Mouse (Mus musculus): ENCODE results near the gene Etnppl. TPM values are rescaled to one million over a fixed set of nuclear protein-coding genes. Genes with fewer than 3 reads are reported as not detected.
A peak's percentile ranks its signal among the peaks of the same experiment; 100 is the strongest.

Gene Etnppl
- total RNA-seq (2021): 1 to 10 TPM; 6.7 to 9.3 TPM

DNA sequence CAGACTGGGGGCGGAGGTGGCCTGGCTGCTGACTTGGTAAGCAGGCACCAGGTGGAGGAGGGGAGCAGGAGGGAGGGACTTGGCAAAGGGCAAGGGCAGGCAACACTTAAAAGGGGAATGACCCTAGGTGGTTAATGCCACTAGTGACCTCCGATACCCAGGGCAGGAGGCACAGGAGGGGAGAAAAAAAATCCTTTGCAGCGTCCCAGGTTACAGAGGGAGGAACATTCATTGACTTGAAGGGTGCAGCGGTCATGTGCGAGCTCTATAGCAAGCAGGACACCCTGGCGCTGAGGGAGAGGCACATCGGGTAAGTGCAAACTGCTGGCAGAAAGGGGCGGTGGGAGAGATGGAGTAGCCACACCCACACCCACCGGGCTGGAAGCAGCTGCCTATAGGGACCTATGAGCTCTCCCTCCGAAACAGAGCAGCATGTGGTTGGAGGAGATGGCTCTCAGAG lies at the start of gene Etnppl:
Gene Etnppl, plus strand, starts transcription at position 10 of the 460 bp plus-strand sequence.
- DNase-seq (ENCODE audit: low spot score in 2 of 2): no peak
- intact Hi-C loops (cut with DNase I): no loop called here

DNA sequence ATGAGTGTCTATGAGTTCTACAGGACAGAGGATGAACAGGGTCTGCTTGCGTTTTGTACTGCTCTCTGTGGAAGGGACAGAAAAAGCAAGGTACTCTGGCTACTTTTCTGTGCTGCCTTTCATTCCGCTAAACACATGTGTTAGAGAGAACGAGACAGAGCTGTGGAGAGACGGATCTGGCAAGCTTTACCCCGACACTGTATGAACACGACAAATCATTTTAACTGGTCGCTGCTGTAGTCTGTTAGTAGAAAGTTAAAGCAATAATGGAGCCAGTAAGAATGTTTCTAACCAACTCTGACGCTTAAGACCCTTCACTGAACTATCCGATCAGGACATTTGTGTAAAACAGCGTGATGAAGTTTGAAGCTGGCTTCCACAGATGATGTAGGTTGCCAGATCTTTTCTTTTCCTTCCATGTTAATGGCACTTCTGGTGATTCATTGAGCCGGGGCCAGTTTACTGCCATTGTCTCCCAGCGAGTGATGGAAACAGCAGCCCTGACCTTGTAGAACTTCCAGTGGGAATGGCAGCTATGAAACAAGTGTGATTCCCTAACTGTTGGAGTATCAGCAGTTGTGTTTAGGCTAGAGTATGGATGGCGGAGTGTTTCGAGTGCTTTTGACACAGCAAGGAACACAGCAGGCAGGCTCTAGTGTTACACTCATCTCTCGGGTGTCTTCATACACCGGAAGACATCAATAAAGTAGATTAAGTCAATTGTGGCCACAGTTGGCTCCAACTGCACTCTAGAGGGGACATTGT lies 48.7 kb upstream of the Etnppl start:
- intact Hi-C loops (cut with DNase I): no loop called here

DNA sequence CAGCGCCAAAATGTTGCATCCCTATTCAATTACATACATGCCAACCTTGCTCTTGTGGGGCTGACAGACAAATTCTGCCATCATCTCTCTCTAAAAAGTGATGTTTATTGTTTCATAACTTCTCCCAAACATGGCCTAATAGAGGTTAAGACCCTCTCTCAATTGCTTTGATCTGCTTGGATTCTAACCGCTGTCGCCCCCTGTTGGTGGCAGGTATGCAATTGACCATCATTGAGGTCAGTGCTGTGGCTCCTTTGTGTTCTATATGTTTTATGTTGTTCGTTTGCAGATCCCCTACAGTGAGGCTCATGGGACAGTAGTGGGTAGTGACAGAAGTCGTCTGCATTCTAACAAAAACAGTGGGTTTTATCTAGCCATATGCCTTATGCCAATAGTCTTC lies 44.0 kb upstream of the Etnppl start:
- no peak for DNase-seq (ENCODE audit: low spot score in 2 of 2)
- intact Hi-C loops (cut with DNase I): no loop called here

More for the DNA sequence above, 48.7 kb upstream of the Etnppl start:
- DNase-seq (ENCODE audit: low spot score in 2 of 2): no peak

DNA sequence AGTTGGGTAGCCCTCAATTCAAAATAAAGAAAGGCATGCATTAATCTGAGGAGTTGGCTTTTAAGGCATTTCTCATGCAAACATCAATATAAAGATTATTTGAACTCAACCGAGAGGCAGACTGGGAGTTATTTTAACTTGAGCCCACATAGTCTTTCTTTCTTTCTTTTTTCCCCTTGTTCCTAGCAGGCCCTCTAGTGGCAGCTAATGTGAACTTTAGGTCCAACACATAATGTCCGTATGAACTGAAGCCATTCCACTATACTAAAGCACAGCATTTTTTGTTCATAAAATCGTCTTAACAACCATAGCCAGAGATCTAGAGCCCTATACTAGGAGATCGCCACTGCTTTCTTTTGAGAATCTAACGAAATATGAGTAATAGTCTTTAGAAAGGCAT lies 42.6 kb upstream of the Etnppl start:
- DNase-seq (ENCODE audit: low spot score in 2 of 2): peak; percentile 54 to 64
- intact Hi-C loops (cut with DNase I): loop anchor here (1.0 to 2.0 kb wide), 2 partner anchors 390 to 479 kb away; no protein-coding TSS in a partner anchor

DNA sequence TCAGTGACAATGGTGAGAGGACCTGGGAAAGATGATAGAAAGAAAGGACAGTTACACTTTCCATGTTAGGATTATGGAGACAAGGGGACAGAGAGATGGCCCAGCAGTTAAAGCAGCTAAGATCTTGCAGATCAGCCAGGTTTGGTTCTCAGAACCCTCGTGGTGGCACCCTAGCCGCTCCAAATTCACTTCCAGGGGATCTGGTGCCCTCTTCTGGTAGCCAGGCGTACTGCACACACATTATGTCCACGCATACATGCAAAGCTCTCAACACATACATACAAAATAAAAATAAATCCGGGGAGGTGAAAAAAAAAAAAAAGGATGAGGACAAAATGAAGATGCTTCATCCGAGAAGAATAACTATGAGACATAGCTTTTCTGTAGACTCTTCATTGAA lies 40.6 kb upstream of the Etnppl start:
- no peak for DNase-seq (ENCODE audit: low spot score in 2 of 2)
- intact Hi-C loops (cut with DNase I): no loop called here

DNA sequence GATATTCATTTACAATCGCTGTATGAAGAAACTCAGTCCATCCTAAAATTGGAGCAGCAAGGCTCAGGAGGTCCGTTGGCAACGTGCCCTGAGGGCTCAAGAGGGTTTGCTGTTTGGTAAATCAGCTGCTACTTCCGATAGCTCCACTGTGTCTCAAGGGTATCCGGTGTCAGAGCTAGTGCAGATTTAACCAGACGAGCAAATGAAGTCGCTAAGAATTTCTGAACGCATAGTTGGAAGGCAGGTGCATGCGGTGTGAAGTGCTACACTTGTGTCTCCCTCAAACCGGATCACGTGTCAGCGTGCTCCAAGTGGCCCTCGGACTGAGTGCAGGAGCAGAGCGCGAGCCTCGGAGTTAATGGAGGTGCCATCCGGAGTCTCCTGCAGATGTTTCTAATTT lies 37.7 kb upstream of the Etnppl start:
- intact Hi-C loops (cut with DNase I): no loop called here
- no peak for DNase-seq (ENCODE audit: low spot score in 2 of 2)

GRCm38 (mm10) chr3:130581577-130581976 lies 35.7 kb upstream of the Etnppl start:
- DNase-seq (ENCODE audit: low spot score in 2 of 2): no peak

DNA sequence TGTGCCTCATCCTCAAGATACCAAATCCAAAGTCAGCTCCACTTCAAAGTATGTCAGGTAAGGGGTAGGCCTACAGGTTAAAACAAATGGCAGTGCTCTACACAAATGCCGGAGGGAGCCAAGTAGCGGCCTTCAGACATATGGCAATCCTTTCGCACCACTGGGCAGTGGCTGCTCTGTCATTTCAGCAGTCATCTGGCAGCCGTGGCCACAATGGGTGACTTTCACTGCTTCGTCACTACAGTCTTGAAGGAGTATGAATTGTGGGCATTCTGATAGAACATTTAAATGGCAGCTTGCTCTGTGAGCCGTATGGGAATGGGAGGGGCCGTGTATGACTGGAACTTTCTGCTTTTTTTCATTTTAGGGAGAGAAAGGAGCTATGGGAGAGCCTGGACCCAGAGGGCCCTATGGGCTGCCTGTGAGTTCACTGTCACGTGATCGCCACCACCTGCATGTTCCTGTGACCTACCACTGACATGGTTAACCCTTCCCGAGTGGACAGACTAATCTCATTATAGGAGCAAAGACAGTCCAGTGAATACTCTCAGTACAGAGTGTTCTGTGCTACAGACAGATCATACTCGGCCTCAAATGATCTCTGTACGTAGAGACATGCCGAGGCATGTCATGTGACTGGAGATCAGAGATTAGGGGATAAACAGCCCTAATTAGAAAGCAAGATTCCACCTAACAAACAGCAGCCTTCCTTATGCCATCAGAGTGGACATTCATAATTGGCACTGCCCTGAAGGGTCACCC lies 34.2 kb upstream of the Etnppl start:
- intact Hi-C loops (cut with DNase I): no loop called here

More at GRCm38 (mm10) chr3:130581577-130581976, 35.7 kb upstream of the Etnppl start:
- intact Hi-C loops (cut with DNase I): no loop called here

DNA sequence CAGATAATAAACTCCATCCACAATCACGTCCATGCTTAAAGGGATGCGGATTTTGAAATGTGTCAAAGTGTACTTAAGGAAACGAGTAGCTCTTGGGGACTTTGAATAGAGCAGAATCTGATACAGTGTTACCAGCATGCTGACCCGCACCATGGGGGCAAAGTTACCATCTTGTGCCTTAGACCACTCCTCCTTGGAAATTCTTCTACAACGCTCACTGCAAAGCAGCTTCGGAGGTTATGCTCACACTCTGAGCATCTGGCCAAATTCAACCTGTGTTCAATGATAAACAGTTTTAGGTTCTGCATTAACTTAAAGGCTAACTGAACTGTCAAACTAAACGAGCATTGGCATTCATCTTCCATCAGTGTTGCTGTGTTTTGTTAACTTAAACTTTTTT lies 33.2 kb upstream of the Etnppl start:
- intact Hi-C loops (cut with DNase I): no loop called here

More for the DNA sequence above, 34.2 kb upstream of the Etnppl start:
- DNase-seq (ENCODE audit: low spot score in 2 of 2): no peak

DNA sequence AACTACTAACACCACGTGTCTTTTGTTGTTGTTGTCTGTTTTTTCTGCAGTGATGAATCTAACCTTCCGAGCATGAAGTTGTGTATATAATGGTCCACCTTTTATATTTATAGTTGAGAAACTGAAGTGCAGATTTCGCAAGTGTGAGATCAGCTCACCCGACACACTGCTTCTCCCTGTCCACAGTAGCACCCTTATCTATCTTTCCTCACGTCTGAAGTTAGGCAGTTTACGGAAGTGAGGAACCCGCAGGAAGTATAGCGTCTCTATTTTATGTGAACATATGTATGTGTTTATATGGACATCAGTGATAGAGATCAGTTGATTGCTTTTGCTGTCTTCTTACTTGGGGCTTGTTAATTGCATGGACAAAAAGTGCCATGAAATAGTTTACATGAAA lies 22.2 kb upstream of the Etnppl start:
- no peak for DNase-seq (ENCODE audit: low spot score in 2 of 2)
- intact Hi-C loops (cut with DNase I): no loop called here

More for the DNA sequence above, 33.2 kb upstream of the Etnppl start:
- no peak for DNase-seq (ENCODE audit: low spot score in 2 of 2)

GRCm38 (mm10) chr3:130601491-130601890 lies 15.8 kb upstream of the Etnppl start:
- intact Hi-C loops (cut with DNase I): no loop called here
- DNase-seq (ENCODE audit: low spot score in 2 of 2): no peak

DNA sequence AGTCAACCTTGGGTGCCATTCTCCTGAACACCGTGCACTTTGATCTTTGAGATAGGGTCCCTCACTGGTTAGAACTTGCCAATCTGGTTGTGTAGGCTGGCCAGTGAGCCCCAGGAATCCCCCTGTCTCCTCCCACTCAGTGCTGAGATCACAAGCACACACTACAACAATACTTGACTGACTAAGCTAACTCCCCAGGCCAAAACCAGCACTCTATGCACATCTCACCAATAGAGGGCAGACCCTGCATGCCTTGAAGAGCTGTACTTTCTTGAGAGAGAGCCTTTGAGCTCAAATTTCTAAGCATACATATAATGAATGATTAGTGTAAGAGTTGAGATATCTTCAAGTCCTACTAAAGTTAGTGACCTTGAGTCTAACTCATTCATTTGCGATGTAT lies 9.3 kb upstream of the Etnppl start:
- intact Hi-C loops (cut with DNase I): loop anchor here (1.0 kb wide), 1 partner anchor 81 kb away; no protein-coding TSS in a partner anchor
- peak in 1 of 2 experiments; percentile 19 for DNase-seq (ENCODE audit: low spot score in 2 of 2)

DNA sequence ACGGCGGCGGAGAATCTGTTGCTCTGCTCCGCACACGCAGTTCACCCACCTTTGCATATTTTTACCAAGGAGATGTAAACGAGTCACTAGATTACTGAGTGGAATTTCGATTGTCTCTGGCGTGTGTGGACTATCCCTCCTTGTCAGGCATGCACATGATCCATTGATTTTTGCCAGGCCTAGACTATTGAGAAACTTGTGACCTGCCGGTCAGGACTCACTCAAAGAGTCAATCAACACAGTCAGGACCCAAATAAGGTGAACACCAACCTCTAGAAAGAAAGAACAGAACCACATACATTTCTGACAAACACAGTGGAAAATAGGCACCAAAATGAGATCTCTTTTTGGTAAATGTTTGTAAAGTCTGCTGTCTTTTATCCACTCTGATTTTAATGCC lies 2.8 kb upstream of the Etnppl start:
- intact Hi-C loops (cut with DNase I): no loop called here

GRCm38 (mm10) chr3:130615625-130616024 lies 1.6 kb upstream of the Etnppl start:
- intact Hi-C loops (cut with DNase I): no loop called here

More for the DNA sequence above, 2.8 kb upstream of the Etnppl start:
- no peak for DNase-seq (ENCODE audit: low spot score in 2 of 2)

DNA sequence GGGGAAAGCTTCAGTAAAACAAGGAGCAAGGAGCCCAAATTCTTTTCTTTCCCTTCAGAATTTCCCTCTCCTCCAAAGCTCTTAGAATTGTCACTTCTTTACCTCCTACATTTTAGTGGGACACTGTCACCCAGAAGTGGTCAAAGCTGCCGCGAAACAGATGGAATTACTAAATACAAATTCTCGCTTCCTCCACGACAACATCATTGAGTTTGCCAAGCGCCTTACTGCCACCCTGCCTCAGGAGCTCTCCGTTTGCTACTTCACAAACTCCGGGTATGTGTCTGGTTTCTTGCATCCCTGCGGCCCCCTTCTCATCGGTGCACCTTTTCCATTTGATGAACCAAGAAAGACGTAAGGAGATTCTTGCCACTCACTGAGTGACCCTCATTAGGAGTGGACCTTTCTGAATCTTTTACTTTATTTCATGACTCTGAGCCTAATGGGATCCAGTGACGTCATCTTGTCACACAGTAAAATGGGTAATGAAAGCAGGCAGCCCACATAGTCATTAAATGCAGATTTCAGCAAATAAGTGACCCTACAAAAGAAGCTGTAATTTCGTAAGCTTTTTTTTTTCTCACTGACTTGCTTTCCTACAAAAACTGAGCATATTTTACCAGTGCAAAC lies 3.4 kb downstream of the Etnppl start:
- DNase-seq (ENCODE audit: low spot score in 2 of 2): peak in 1 of 2 experiments; percentile 69
- intact Hi-C loops (cut with DNase I): no loop called here

More at GRCm38 (mm10) chr3:130615625-130616024, 1.6 kb upstream of the Etnppl start:
- no peak for DNase-seq (ENCODE audit: low spot score in 2 of 2)

GRCm38 (mm10) chr3:130628358-130628757 lies 11.1 kb downstream of the Etnppl start:
- intact Hi-C loops (cut with DNase I): no loop called here
- DNase-seq (ENCODE audit: low spot score in 2 of 2): no peak

- intact Hi-C loops (cut with DNase I): no loop called here
- peak in 1 of 2 experiments; percentile 27 for DNase-seq (ENCODE audit: low spot score in 2 of 2)
Observed at GRCm38 (mm10) chr3:130633859-130634258, 16.6 kb downstream of the Etnppl start.

- intact Hi-C loops (cut with DNase I): no loop called here
- no peak for DNase-seq (ENCODE audit: low spot score in 2 of 2)
Observed at GRCm38 (mm10) chr3:130646110-130646810, 29.0 kb downstream of the Etnppl start.

DNA sequence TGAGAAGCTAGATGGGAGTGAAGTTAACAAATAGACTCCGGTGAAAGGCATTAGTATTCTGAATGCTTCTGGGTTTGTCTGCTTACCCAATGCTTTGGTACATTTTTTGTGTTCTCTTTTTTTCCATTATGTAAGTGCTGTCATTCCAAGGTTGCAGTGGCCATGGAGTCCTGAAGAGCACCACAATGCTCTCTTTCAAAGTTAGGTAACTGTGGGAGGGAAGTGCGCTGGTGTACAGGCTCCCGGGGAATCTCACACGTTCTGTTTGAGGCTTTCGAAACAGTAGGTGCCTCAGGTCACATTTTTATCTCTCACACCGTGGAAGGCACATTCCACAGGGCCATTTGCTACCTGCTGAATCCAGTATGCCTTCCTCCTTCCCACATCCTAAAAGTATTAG lies 32.3 kb downstream of the Etnppl start:
- DNase-seq (ENCODE audit: low spot score in 2 of 2): no peak
- intact Hi-C loops (cut with DNase I): no loop called here

All from left cerebral cortex, postnatal 25 days (tissue).